Mouse (Mus musculus) bone marrow macrophage, adult 2 months (primary cell): ENCODE results near the gene Add1. TPM values are rescaled to one million over a fixed set of nuclear protein-coding genes. Genes with fewer than 3 reads are reported as not detected.

Source experiments
- H3K27ac ChIP-seq: 2 replicates; pipeline ENCODE4 v1.5.1; 2012; ENCODE audit warnings: low read depth, low read length; ENCODE audit not compliant: insufficient read depth
- H3K4me1 ChIP-seq: 2 replicates; pipeline ENCODE4 v1.6.1; 2012; ENCODE audit warnings: low read length; ENCODE audit not compliant: control insufficient read depth, insufficient read depth
- H3K4me3 ChIP-seq: 2 replicates; pipeline ENCODE4 v1.5.1; 2012; ENCODE audit warnings: mild to moderate bottlenecking, low read length, moderate library complexity; ENCODE audit not compliant: insufficient read depth
- CTCF ChIP-seq: IDR thresholded peaks from 2 replicates; pipeline ENCODE4 v1.5.1; 2012; ENCODE audit warnings: low read depth, mild to moderate bottlenecking, low read length, moderate library complexity
- POLR2A ChIP-seq: IDR thresholded peaks from 2 replicates; pipeline ENCODE4 v1.6.1; 2012; ENCODE audit warnings: mild to moderate bottlenecking, low read depth, low read length, borderline replicate concordance
- polyA plus RNA-seq: library from polyadenylated mRNA; stranded (reverse); fragments of >200 nt; gene quantifications from 2 replicates; pipeline ENCODE4 v1.2.4, GENCODE M21; 2012; ENCODE audit not compliant: missing spikeins, insufficient read depth, insufficient read length

The Add1 gene
- polyA plus RNA-seq, 1 experiment: 120 TPM

DNA sequence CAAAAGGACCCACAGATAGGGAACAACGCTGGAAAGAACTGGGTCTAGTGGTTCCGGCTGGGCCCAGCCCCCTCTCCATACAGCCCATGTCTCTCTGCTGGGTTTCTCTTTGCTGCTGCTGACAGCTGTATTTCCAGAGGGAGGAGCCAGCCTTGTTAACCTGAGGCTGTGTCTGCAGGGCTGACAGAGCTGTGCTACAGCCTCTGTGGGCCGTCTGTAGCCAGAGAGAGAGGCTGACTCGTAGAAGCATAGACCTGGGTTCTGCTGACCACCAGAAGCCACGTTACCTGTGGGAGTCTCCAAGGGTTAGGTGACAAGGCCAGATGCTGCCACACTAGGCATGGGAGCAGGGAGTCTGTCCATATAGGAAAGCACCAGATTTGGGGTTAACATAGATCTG is 40.4 kb upstream of the Add1 start:
- no peak for TF ChIP-seq CTCF
- no peak for TF ChIP-seq POLR2A
- peaks cover 94% of the 10 kb centered on the region for H3K4me1 ChIP-seq
- no peak overlapping the region for H3K4me3 ChIP-seq
- peak overlapping the region; percentile 99 for H3K27ac ChIP-seq

DNA sequence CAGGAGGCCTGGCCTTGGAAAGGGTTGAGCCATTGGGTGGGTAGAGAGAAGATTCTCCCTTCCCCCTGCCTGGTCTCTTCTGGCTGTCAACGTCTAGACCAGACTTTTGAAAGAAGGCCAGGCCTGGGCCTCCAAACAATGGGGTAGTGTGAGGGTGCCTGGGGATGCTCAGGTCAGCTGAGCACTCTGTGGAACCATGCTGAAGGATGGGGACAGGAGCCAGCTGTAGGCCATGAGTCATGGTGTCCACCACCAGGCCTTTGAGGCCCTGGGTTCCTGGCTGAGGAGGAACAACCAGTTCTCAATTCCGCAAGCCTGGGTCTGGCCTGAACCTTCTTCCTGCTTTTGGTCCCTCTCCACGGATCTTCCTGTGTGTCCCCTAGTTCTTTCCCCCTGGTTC is 39.6 kb upstream of the Add1 start:
- no peak for TF ChIP-seq CTCF
- no peak for TF ChIP-seq POLR2A
- H3K4me3 ChIP-seq: peak overlapping the region; percentile 11; the same call in 1 of the 2 replicates
- H3K27ac ChIP-seq: peak overlapping the region; percentile 99
- peaks cover 93% of the 10 kb centered on the region for H3K4me1 ChIP-seq

DNA sequence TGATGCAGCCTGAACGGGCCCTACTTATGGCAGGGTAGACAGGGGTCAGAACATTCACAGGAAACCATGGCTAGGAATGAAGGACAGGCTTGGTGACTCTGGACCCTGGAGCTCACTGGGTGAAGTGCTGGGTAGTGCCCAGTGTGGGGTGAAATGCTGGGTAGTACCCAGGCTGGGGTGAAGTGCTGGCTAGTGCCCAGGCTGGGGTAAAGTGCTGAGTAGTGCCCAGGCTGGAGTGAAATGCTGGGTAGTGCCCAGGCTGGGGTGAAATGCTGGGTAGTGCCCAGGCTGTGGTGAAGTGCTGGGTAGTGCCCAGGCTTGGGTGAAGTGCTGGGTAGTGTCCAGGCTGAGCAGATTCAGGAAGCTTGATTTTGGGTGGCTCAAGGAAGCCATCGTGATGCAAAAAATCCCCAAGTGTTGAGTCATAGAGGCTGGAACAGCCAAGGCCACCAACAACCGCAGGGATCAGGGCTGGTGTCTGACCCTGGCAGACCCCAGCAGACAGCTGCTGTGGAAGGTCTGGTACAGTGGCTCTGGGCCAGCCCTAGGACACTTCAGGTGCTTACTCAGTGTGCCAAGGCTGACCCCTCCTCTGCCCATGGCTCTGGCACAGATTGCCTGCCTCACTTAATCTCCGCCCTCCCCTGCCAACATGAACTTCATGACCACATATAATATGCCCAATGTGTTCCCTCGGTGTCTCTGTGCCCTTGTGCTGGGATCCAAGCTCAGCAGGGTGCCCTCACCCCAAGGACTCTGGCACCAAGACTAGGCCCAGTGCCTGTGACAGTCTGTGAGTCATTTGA is 38.5 kb upstream of the Add1 start:
- peak overlapping the region; percentile 99 for H3K27ac ChIP-seq
- peak overlapping the region; percentile 12; the same call in 1 of the 2 replicates for H3K4me3 ChIP-seq
- TF ChIP-seq CTCF (no peak), POLR2A (no peak)
- H3K4me1 ChIP-seq: peaks cover 94% of the 10 kb centered on the region

DNA sequence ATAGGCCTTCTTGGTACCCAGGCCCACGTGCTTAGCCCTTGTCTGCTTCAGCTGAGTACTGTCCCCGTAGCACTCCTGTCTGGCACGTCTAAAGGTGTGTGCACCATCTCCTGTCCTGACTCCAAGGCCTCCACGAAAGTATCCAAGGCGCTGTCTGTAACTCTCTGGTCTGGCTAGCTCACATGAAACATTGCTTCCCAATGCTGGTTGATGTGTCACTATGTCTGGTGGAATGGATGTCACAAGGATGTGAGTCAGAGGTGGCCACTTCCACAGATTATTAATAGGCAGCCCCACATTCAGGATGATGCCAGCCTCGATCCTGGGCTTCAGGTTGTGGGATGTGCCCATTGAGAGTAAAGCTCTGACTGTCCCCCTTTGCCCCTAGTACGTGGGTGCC is 37.6 kb upstream of the Add1 start:
- peak overlapping the region; percentile 99 for H3K27ac ChIP-seq
- peaks cover 94% of the 10 kb centered on the region for H3K4me1 ChIP-seq
- no peak for TF ChIP-seq POLR2A
- peak overlapping the region; percentile 9; the same call in 1 of the 2 replicates for H3K4me3 ChIP-seq

DNA sequence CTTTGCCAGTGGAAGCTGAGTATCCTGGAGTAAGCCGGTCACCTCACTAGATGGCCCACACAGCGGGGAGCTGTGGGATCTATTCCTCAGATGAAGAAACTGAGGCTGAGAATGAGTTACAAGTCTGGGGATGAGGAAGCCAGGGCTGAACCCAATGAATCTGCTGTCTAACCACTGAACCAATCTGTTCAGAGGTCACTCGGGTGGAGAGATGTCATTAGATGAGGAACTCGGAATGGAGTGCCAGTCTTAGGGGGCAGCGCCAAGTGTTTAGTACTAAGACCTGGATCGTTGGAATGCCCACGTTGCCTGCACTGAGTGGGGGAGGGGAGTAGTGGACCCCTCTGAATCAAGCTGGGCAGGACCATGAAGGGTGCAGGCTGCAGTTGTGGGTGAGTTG is 35.4 kb upstream of the Add1 start:
- H3K4me3 ChIP-seq: no peak overlapping the region

DNA sequence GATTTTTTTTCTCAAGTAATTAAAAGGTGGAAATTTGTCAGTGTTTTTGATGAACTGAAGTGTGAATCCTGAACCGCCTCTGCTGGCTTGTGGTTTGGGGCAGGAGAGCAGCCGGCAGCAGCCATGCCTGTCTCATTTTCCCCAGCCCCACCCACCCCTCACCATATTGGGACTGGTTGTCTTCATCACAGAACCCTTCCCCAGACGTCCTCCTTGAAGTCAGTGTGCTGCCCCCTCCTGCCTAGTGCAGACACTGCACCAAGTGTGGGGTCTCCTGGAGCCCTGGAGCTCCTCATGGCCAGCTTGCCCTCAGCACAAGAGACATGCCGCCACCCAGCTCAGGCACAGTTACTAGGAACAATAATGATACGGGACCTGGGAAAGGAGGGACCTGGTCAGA is 34.9 kb upstream of the Add1 start:
- Histone ChIP-seq H3K4me3 (no peak overlapping the region), H3K4me1 (peaks cover 89% of the 10 kb centered on the region), H3K27ac (peak overlapping the region; percentile 99)
- no peak for TF ChIP-seq POLR2A
- peak; percentile 29; the same call in 1 of the 2 replicates for TF ChIP-seq CTCF

More for the DNA sequence above, 35.4 kb upstream of the Add1 start:
- H3K27ac ChIP-seq: peak overlapping the region; percentile 99
- no peak for TF ChIP-seq CTCF
- no peak for TF ChIP-seq POLR2A
- peaks cover 94% of the 10 kb centered on the region for H3K4me1 ChIP-seq

DNA sequence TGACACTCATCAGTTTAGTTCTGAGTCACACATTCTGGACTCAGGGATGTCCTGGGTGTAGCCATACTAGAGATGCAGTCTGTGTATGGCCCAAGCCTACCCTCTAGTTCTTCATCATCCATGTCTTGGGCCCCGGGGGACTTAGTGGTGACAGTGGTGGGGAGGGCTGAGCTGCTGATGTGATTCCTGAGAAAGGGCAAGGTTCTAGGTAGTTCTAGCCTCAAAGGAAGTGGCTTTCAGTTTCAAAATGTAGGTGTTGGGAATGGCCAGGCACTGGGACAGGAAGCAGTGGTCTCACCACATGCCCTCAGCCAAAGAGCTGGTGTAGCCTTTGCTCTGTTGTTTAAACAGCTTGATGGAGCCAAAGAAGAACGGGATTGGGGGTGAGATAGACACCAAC is 34.3 kb upstream of the Add1 start:
- TF ChIP-seq CTCF (no peak), POLR2A (no peak)
- Histone ChIP-seq H3K4me1 (peaks cover 85% of the 10 kb centered on the region), H3K27ac (no peak overlapping the region; the same call in none of the 2 replicates), H3K4me3 (no peak overlapping the region)

DNA sequence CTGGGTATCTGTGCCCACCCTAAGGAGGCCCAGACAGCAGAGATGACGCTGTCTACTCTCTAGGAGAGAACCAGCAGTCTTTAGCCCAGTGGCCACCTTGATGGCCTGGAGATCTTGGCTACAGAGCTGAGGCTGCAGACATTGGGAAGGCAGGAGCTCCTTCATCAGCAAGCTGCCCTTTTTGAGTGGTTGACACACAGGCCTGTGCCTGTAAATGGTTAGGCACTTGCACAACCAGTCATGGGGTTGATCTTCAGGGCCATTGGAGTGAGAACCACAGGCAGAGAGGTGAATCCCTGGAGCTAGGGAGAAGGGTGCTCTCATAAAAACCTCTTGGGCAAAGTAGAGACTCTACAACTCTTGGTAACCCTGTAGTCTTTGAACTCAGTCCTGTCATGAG is 31.3 kb upstream of the Add1 start:
- TF ChIP-seq CTCF (no peak), POLR2A (no peak)
- Histone ChIP-seq H3K27ac (peak overlapping the region; percentile 93), H3K4me3 (0 out of 2 replicates have a peak overlapping the region, but pooled peaks have one; percentile 11), H3K4me1 (peaks cover 78% of the 10 kb centered on the region)

DNA sequence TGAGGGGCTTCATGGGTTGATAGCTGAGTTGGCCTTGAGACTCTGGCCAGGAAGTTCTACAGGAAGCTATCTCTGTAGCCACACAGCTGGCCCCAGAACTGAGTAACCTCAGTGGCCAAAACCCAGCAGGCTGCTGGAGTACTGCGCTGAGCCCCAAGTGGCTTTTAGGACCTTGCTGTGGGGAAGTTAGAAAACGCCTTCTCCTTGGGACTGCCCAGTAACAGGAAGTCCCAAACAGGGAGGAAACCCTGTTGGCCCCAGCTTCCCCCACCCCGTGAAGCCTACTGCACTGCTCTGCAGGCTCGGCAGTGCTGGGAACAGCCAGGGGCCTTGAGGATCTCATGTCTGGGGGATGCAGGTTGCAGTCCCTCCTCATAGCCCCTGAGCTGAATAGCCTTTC is 30.4 kb upstream of the Add1 start:
- Histone ChIP-seq H3K4me3 (peak overlapping the region; percentile 88), H3K27ac (peak overlapping the region; percentile 98), H3K4me1 (peaks cover 72% of the 10 kb centered on the region)
- TF ChIP-seq POLR2A (no peak), CTCF (no peak)

DNA sequence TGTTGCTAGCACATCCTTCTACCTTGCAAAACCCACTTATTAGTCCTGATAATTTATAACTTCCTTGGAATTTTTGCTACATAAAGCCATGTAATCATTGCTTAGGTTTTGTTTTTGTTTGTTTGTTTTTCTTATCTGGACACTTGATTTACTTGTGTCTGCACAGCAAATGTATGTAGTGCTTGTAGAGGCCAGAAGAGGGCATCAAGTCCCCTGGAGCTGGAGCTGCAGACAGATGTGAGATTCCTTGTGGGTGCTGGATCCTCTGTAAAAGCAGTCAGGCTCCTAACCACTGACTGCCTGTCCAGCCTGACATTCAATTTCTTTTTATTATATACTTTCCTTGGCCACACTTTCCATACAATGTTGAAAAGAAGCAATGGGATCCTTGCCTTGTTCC is 26.1 kb upstream of the Add1 start:
- Histone ChIP-seq H3K27ac (no peak overlapping the region), H3K4me1 (peaks cover 70% of the 10 kb centered on the region), H3K4me3 (no peak overlapping the region)
- TF ChIP-seq CTCF (no peak), POLR2A (no peak)
